Mouse (Mus musculus) hindbrain, postnatal 0 days (tissue): ENCODE results near the gene Dthd1. TPM values are rescaled to one million over a fixed set of nuclear protein-coding genes. Genes with fewer than 3 reads are reported as not detected.

ENCODE experiments used
- ATAC-seq: fragments of 200-750 bp; cut with Nextera tagmentation; 2 replicates; pipeline ENCODE4 v1.8.0; 2017; ENCODE audit warnings: mild to moderate bottlenecking, moderate TSS enrichment, moderate library complexity
- DNase-seq: peaks from one replicate; pipeline ENCODE4 v3.0.0-alpha.2; 2015; ENCODE audit warnings: low spot score
- H3K27ac ChIP-seq: fragments of 300-500 bp; sonication (generic); 2 replicates; pipeline ENCODE4 v1.5.1; 2014; ENCODE audit warnings: mild to moderate bottlenecking
- H3K27me3 ChIP-seq: fragments of 300-500 bp; sonication (generic); 2 replicates; pipeline ENCODE4 v1.6.1; 2014; ENCODE audit warnings: low read length, mixed read lengths; ENCODE audit not compliant: insufficient read depth
- H3K36me3 ChIP-seq: fragments of 300-500 bp; sonication (generic); 2 replicates; pipeline ENCODE4 v1.6.1; 2014; ENCODE audit warnings: low read length, mixed read lengths; ENCODE audit not compliant: insufficient read depth
- H3K4me1 ChIP-seq: fragments of 300-500 bp; sonication (generic); 2 replicates; pipeline ENCODE4 v1.6.1; 2014; ENCODE audit warnings: antibody characterized with exemption, low read length, mixed read lengths; ENCODE audit not compliant: insufficient read depth
- H3K4me2 ChIP-seq: fragments of 300-500 bp; sonication (generic); 2 replicates; pipeline ENCODE4 v1.6.1; 2014; ENCODE audit warnings: low read depth, mild to moderate bottlenecking, low read length, moderate library complexity, mixed read lengths
- H3K4me3 ChIP-seq: fragments of 300-500 bp; sonication (generic); 2 replicates; pipeline ENCODE4 v1.5.1; 2014; ENCODE audit warnings: low read length
- H3K9ac ChIP-seq: fragments of 300-500 bp; sonication (generic); replicated peaks from 2 replicates; pipeline ENCODE4 v1.6.1; 2014; ENCODE audit warnings: mild to moderate bottlenecking, low read length, moderate library complexity, mixed read lengths
- H3K9me3 ChIP-seq: fragments of 300-500 bp; sonication (generic); 2 replicates; pipeline ENCODE4 v1.6.1; 2016; ENCODE audit warnings: low read length, mixed read lengths
- CTCF ChIP-seq: IDR thresholded peaks from 2 replicates; pipeline ENCODE4 v1.5.1; 2016; ENCODE audit warnings: antibody characterized with exemption, control low read depth, low read depth
- WGBS: fragments of 180-500 bp; shearing (Covaris S2); extraction: QIAGEN DNeasy Blood & Tissue Kit; methylation state at CpG from one replicate; pipeline ENCODE4 v1.1.7; 2014; 5-methylcytosine and 5-hydroxymethylcytosine counted together
- polyA plus RNA-seq: library from polyadenylated mRNA; unstranded; fragments of >200 nt; fragmentation: Nextera tagmentation; extraction: Ambion mirVana; gene quantifications from 2 replicates; pipeline ENCODE4 v1.2.1, GENCODE M21; 2015
- total RNA-seq: library from RNA; depleted of rRNA; stranded (reverse); fragments of >200 nt; gene quantifications from 2 replicates; pipeline ENCODE4 v1.2.3, GENCODE M21; 2014; rRNA removed

The Dthd1 gene
- total RNA-seq (not detected in 2 replicates), polyA plus RNA-seq (not detected in 2 replicates)

DNA sequence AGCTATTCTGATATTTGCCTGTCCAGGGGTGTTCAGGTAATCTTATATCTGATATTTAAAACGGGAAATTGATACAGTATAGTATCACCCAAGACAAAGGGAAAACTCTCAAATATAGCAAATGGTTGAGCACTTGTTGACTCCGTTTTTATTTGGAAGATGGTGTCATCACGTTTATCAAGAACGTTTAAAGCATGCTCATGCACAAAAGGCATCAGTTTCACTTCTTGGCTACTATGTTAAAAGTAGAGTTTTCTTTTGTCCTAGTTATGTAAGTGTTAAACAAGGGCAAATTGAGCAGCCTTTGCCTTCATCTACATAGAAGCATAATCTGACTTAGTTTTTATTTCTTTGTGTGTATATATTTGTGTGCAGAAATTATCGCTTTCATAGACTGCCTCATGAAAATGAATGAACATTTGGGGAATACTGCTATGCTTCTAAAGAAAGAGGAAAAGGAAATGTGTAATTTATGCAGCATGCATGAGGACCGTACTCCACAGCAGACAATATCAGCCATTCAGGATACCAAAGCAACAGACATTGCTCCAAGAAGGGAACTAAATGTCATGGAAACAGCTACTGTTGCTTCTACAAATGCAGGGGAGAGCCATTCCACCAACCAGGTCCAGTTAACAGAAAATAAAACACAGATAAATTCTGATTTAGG lies at the start of gene Dthd1:
Dthd1 (plus strand) TSS at position 422 of the 670 bp plus-strand sequence.
- Histone ChIP-seq H3K4me3 (no peak within 1 kb of the TSS), H3K4me2 (no peak within 1 kb of the TSS), H3K4me1 (no peaks in the 10 kb centered on the region), H3K9ac (no peak within 1 kb of the TSS), H3K27ac (peak within 1 kb of the TSS; percentile 75), H3K9me3 (no peaks in the 10 kb centered on the region), H3K36me3 (no peaks in the 10 kb centered on the region), H3K27me3 (no peaks in the 10 kb centered on the region)
- TF ChIP-seq CTCF: no peak
- DNase-seq (peak; percentile 69), ATAC-seq (peak; percentile 97)
- WGBS: 47% methylated on average over 6 of the region's 6 CpGs

DNA sequence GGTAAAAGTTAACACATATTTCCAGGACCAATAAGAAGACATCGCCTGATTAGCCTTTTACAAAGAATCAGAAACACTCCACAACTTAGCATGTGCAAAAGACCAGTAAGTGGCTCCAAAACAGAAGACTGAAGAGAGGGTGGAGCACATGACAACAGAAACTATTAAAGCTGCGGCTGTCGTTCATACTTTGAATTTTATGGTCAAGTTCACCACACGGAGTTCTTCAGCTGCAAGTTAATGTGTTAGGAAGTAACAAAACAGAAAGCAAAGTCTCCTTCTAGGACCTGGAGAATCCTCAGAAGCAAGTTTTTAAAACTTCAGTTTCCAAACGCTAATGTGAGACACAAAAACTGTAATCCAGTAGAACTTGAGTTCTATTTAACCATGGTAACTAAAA lies 49.5 kb upstream of the Dthd1 start:
- DNase-seq (no peak), ATAC-seq (no peak)
- no peaks in the 10 kb centered on the region for H3K36me3 ChIP-seq
- 0 out of 2 replicates have a peak overlapping the region, but pooled peaks have one; percentile 26 for H3K27ac ChIP-seq
- no peak overlapping the region for H3K9ac ChIP-seq
- H3K27me3 ChIP-seq: no peaks in the 10 kb centered on the region
- 65% methylated on average over 5 of the region's 5 CpGs for WGBS
- H3K4me2 ChIP-seq: peak overlapping the region; percentile 80
- no peaks in the 10 kb centered on the region for H3K9me3 ChIP-seq
- TF ChIP-seq CTCF: no peak
- H3K4me1 ChIP-seq: no peaks in the 10 kb centered on the region
- H3K4me3 ChIP-seq: peak overlapping the region; percentile 70

DNA sequence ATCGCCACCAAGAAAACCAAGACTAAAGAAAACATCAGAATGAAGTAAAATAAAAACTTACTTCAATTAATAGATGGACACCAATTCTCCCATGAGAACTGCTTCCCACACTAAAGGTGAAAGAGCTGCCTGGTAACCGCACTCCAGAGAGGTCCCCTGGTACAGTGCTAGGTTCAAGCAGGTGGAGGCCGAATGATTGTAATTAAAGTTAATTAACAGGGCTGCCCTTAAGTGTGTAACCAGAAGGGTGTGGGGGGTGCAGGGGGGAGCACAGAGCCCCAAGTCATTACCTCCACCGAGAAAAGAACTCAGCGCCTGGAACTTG lies 48.2 kb upstream of the Dthd1 start:
- ATAC-seq (peak; percentile 60; the same call in 1 of the 2 replicates), DNase-seq (no peak)
- H3K4me2 ChIP-seq: peak overlapping the region; percentile 80
- H3K27me3 ChIP-seq: no peaks in the 10 kb centered on the region
- peak overlapping the region; percentile 70 for H3K4me3 ChIP-seq
- H3K4me1 ChIP-seq: no peaks in the 10 kb centered on the region
- H3K27ac ChIP-seq: peak overlapping the region; percentile 70; the same call in 1 of the 2 replicates
- peak overlapping the region; percentile 65 for H3K9ac ChIP-seq
- no peak for TF ChIP-seq CTCF
- no peaks in the 10 kb centered on the region for H3K36me3 ChIP-seq
- H3K9me3 ChIP-seq: no peaks in the 10 kb centered on the region
- WGBS: 12% methylated on average over 5 of the region's 5 CpGs

DNA sequence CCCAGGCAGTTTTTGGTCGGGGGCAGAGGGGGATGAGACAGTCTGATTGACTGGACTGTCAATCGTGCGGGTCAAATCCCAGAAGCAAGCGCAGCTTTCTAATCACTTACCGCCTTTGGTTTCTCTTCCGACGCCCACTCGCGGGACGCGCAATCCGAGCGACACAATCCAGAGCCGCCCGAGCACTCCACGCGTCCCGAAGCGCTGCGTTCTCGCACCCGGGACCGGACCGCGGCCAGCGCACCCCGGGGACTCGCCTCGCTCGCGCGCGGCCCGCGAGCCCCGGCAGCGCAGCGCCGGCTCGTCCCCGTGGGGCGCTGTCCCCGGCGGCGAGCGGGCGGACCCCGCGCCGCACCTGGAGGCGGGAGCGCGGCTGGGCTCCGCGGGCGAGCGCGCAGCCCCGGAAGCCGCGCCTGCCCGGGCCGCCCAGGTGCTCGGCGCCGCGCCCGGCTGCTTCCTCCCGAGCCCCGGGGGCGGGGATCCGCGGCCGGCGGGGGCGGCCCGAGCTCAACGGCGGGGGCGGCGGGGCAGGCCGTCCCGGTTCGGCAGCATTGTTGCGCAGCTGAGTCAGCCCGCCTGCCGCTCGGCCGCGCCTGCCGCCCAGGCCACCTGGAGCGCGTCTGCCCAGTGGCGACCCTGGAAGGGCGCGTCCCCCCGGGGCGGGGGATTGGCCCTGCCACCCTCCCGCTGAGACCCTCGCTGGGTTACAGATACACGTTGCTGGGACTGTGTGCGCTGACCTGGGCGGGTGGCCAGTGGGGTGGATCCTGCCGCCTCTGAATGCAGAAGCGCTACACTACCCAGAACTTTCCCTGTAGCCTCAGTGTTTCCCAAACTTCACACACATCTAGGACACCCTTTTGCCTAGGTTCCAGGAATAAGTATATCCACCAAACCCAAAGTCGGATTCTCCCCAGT lies 47.6 kb upstream of the Dthd1 start, which contains the start of gene Arap2:
Arap2 (minus strand) TSS at position 376 of the 918 bp plus-strand sequence.
- WGBS: under 1% methylated on average over 70 of the region's 106 CpGs
- Histone ChIP-seq H3K4me2 (peak within 1 kb of the TSS; percentile 80), H3K27ac (peak within 1 kb of the TSS; percentile 70; the same call in 1 of the 2 replicates), H3K36me3 (no peaks in the 10 kb centered on the region), H3K4me3 (peak within 1 kb of the TSS; percentile 70), H3K9me3 (no peaks in the 10 kb centered on the region), H3K27me3 (no peaks in the 10 kb centered on the region), H3K4me1 (no peaks in the 10 kb centered on the region), H3K9ac (peak within 1 kb of the TSS; percentile 65)
- no peak for TF ChIP-seq CTCF
- ATAC-seq (peak; percentile 84), DNase-seq (peak; percentile 62)

GRCm38 (mm10) chr5:62771775-62772599 lies 41.6 kb upstream of the Dthd1 start:
- DNase-seq (no peak), ATAC-seq (no peak)
- WGBS: 84% methylated on average over 11 of the region's 11 CpGs
- no peaks in the 10 kb centered on the region for H3K27me3 ChIP-seq
- H3K4me2 ChIP-seq: no peak overlapping the region
- H3K4me3 ChIP-seq: no peak overlapping the region
- no peaks in the 10 kb centered on the region for H3K36me3 ChIP-seq
- H3K9me3 ChIP-seq: no peaks in the 10 kb centered on the region
- H3K9ac ChIP-seq: no peak overlapping the region
- H3K27ac ChIP-seq: no peak overlapping the region
- no peak for TF ChIP-seq CTCF
- no peaks in the 10 kb centered on the region for H3K4me1 ChIP-seq

- Histone ChIP-seq H3K9ac (no peak overlapping the region), H3K36me3 (no peaks in the 10 kb centered on the region), H3K4me1 (no peaks in the 10 kb centered on the region), H3K4me2 (no peak overlapping the region), H3K27ac (no peak overlapping the region), H3K4me3 (no peak overlapping the region), H3K27me3 (no peaks in the 10 kb centered on the region), H3K9me3 (no peaks in the 10 kb centered on the region)
- no peak for ATAC-seq
- WGBS: 89% methylated on average over 8 of the region's 8 CpGs
- no peak for TF ChIP-seq CTCF
- DNase-seq: no peak
These were observed 35.8 kb upstream of the Dthd1 start for GRCm38 (mm10) chr5:62777804-62778203.
